Mouse (Mus musculus) bone marrow, adult 2 months (tissue): ENCODE measurements around the gene Dock1. TPM values are rescaled to one million over a fixed set of nuclear protein-coding genes. Genes with fewer than 3 reads are reported as not detected.

ENCODE experiments used
- H3K27ac ChIP-seq: fragments of 200-500 bp; 2 replicates; pipeline ENCODE4 v1.5.1; 2012; ENCODE audit warnings: low read depth, mild to moderate bottlenecking, control low read depth, inconsistent platforms, low read length; ENCODE audit not compliant: control insufficient read depth, poor library complexity, insufficient read depth
- H3K4me1 ChIP-seq: fragments of 200-500 bp; 2 replicates; pipeline ENCODE4 v1.6.1; 2011; ENCODE audit warnings: low read length; ENCODE audit not compliant: control insufficient read depth, insufficient read depth
- H3K4me3 ChIP-seq: fragments of 200-500 bp; replicated peaks from 2 replicates; pipeline ENCODE3; 2011; ENCODE audit warnings: mild to moderate bottlenecking, low read depth, low read length, control low read depth; ENCODE audit not compliant: control insufficient read depth
- CTCF ChIP-seq: fragments of 200-500 bp; IDR thresholded peaks from 2 replicates; pipeline ENCODE4 v1.5.1; 2011; ENCODE audit warnings: low read length, control low read depth; ENCODE audit not compliant: control insufficient read depth, insufficient read depth
- POLR2A ChIP-seq: fragments of 200-500 bp; IDR thresholded peaks from 2 replicates; pipeline ENCODE4 v1.6.1; 2011; ENCODE audit warnings: low read depth, mild to moderate bottlenecking, control low read depth, low read length, borderline replicate concordance; ENCODE audit not compliant: control insufficient read depth
- WGBS: fragments of 180-500 bp; shearing (Covaris S2); methylation state at CpG from one replicate; pipeline ENCODE4 v1.1.7; 2018; 5-methylcytosine and 5-hydroxymethylcytosine counted together
- polyA plus RNA-seq: library from polyadenylated mRNA; stranded (reverse); fragments of >200 nt; gene quantifications from 2 replicates; pipeline ENCODE4 v1.2.4, GENCODE M21; 2011; ENCODE audit warnings: low replicate concordance; ENCODE audit not compliant: missing spikeins, insufficient read depth, insufficient read length

Dock1 gene
- polyA plus RNA-seq, 1 experiment: 9.2 TPM

DNA sequence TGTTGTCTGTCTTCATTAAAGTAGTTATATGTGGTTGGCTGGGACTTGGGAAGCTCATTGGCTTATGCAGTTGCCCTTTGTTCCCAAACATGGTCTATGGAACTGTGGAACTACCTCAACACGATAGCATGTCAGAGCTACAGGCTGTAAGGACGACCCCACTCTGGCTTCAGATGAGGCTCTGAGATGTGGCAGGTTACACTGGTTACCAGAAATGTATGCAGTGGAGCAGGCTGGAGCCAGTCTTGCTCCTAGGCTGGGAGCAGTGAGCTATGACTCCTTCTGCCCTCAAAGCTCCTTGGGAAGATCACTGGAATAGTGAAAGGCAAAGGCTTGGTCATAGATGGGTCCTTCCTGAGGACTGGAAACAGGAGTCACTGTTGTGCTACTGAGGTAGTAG lies 337.6 kb downstream of the Dock1 start:
- H3K27ac ChIP-seq: no peak overlapping the region
- TF ChIP-seq POLR2A (no peak), CTCF (no peak)
- H3K4me3 ChIP-seq: no peak overlapping the region
- 84% methylated on average over 2 of the region's 2 CpGs for WGBS
- H3K4me1 ChIP-seq: no peaks in the 10 kb centered on the region; the same call in 1 of the 2 replicates

DNA sequence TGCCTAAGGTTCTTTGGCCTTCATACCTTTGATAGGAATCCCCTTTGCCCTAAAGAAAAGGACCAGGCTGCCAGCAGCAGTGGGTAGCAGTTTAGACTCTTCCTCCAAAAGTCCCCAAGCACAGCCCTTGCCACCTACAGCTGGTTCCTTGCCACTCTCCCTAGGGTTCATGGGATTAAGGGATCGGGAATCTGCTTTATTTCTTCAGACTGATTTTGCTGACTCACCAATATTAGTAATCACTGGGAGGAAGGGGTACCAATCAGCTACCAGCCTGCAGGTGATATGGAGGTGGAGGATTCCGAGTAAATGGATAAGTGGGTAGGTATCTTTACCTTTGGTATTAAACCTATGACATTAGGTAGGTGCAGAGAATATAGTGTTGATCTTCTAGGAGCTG lies 340.5 kb downstream of the Dock1 start:
- 78% methylated on average over 2 of the region's 2 CpGs for WGBS

DNA sequence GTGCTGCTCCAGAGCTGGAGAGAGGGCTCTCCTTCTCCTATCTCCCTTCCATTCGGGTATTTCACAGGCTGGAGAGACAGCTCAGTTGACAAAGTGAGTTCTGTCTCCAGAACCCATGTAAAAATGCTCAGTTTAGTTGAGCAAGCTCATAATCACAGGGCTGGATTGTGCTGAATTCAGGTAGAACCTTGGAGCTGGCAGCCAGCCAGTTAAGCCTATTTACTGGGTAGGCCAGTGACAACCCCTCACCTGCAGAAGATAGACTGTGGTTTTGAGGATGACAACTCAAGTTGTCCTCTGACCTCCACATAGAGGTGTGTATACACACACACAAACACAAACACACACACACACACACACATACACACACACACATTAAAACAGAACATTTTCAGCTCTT lies 347.1 kb downstream of the Dock1 start:
- TF ChIP-seq CTCF: no peak
- H3K4me3 ChIP-seq: no peak overlapping the region
- 58% methylated on average over 1 of the region's 1 CpGs for WGBS

More for the DNA sequence above, 340.5 kb downstream of the Dock1 start:
- no peak overlapping the region for H3K27ac ChIP-seq
- H3K4me1 ChIP-seq: no peaks in the 10 kb centered on the region; the same call in 1 of the 2 replicates
- TF ChIP-seq POLR2A (no peak), CTCF (no peak)
- no peak overlapping the region for H3K4me3 ChIP-seq

DNA sequence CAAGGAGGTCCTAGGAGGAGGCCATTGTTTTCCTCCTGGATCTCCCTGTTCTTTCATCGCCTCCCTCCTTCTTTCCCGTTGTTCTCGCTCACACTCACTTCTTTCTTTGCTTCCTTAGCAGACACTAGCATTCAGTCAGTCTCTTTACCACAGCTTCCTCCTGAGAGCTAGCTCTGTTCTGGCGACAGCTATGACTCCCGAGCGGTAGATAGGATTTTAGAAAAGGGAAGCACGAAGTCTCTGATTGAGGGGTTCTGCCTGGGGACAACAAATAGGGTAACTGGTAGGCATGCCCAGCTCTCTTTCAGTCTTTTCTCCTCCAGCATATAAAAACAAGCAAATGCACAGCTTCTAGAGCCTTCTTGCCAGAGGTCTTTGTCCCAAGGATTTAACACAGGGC lies 350.3 kb downstream of the Dock1 start:
- TF ChIP-seq CTCF (no peak), POLR2A (no peak)
- Histone ChIP-seq H3K4me3 (no peak overlapping the region), H3K4me1 (no peaks in the 10 kb centered on the region), H3K27ac (no peak overlapping the region)
- WGBS: 4% methylated on average over 7 of the region's 7 CpGs

More for the DNA sequence above, 347.1 kb downstream of the Dock1 start:
- Histone ChIP-seq H3K4me1 (no peaks in the 10 kb centered on the region), H3K27ac (no peak overlapping the region)

DNA sequence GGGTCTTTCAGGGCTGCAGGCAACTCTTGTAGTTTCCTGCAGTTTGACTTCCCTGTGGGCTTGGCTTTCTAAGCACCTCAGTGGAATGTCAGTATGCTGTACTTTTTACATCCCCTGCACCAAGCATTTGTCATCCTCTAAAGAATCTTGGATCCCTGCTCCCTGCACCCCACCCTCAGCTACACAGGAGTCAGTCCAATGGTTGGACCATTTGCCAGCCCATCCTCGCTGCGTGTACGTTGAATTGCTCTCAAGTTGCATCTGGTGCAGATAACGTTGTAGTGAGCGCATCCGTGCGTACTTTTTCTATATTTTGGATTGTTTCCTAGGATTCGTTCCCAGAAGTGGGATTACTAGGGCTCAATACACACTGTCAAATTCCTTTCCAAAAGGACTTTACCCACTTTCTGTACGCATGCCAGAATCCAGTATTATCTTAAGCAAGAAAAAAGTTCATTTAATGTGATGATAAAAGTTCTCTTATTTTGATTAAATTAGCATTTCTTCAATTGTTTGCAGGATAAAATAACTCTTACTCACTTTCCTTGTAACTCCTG lies 351.2 kb downstream of the Dock1 start:
- no peak for TF ChIP-seq POLR2A
- TF ChIP-seq CTCF: no peak
- WGBS: 86% methylated on average over 9 of the region's 9 CpGs
- Histone ChIP-seq H3K4me3 (no peak overlapping the region), H3K4me1 (no peaks in the 10 kb centered on the region), H3K27ac (no peak overlapping the region)

DNA sequence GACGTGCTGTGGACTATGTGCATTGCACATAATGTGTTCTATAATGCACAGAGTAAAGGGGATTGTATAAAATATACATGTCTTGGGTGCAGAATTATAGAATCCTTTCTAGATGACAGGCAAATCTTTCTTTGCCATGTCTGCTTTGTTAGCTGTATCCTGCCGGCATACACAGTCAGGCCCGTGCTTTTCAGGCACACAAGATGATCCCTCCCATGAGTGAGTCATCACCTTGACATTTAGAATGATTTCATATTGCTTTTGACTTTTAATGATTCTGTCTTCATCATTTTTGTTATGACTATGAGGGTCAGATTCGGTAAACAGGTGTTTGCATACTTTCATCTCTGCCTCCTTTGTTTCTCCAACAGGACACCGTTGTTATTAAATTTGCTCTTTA lies 354.1 kb downstream of the Dock1 start:
- H3K4me1 ChIP-seq: no peaks in the 10 kb centered on the region
- no peak overlapping the region for H3K27ac ChIP-seq
- no peak for TF ChIP-seq POLR2A
- TF ChIP-seq CTCF: no peak
- 88% methylated on average over 5 of the region's 5 CpGs for WGBS
- H3K4me3 ChIP-seq: no peak overlapping the region

DNA sequence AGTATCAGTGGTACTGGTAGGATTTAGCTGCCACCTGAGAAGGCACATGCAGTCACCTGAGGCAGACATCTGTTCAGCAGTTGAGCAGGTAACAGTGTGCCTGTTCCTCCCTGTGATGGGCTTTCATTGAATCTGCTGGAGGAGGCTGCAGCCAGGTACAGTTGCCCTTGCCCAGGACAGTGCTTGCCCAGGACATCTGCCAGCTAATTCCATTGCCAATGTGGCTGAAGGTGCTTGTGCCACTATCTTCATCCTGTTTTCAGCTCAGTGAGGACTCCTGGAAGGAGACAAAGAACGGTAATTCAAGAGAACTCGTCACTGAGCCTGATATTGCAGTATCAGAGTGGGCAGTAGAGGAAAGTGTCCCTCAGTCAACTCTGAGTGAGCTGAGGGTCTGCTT lies 358.3 kb downstream of the Dock1 start:
- no peak overlapping the region for H3K4me3 ChIP-seq
- no peaks in the 10 kb centered on the region for H3K4me1 ChIP-seq
- WGBS: 80% methylated on average over 2 of the region's 2 CpGs
- no peak overlapping the region for H3K27ac ChIP-seq
- TF ChIP-seq CTCF (no peak), POLR2A (no peak)

DNA sequence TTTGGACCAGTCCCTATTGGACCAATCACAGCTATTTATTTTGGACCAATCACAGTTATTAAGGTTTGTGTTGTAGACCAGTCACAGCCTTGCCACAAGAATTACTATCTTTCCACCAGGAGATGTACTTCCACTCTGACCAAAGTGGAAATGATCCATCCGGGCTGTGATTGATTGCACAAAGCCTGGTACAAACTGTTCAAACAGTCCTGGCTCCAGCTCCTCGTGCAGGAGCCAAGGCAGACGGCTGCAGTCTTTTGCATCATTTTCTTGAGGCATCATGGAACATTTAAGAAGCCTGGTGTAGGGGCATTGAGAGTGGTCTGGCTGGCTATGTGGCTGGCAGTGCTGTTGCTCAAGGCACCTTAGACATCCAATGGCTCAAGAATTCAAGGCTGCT lies 358.7 kb downstream of the Dock1 start:
- no peaks in the 10 kb centered on the region for H3K4me1 ChIP-seq
- TF ChIP-seq CTCF (no peak), POLR2A (no peak)
- no peak overlapping the region for H3K4me3 ChIP-seq
- 75% methylated on average over 3 of the region's 3 CpGs for WGBS
- H3K27ac ChIP-seq: no peak overlapping the region

DNA sequence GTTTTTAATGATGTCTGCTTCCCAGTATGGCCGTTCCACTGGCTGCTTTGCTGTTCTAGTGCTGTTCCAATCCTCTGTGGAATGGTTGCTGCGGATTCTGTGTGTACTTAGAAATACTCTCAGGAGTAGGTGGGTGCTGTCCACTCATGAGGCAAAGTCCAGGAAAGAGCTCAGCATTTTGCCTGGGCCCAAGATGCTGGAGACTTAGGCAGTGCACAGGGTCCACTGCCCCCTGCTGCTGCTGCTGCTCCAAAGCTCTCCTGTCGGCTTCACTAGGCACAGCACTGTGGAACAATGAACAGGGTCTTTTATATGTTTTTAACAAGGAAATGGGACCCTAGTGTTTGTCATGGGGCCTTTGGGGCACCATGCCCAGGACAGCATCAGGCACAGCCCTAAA lies 361.0 kb downstream of the Dock1 start:
- no peak for TF ChIP-seq POLR2A
- TF ChIP-seq CTCF: no peak
- Histone ChIP-seq H3K4me3 (no peak overlapping the region), H3K4me1 (no peaks in the 10 kb centered on the region), H3K27ac (no peak overlapping the region)
- 79% methylated on average over 3 of the region's 3 CpGs for WGBS
